Mouse (Mus musculus) left cerebral cortex, postnatal 14 days (tissue): ENCODE measurements around the gene Trpc2. TPM values are rescaled to one million over a fixed set of nuclear protein-coding genes. Genes with fewer than 3 reads are reported as not detected.

Experiments
- total RNA-seq, 2 experiments: library from RNA; stranded (reverse); gene quantifications; 2 replicates each; pipeline ENCODE4 v1.2.3; 2021

Gene Trpc2
- total RNA-seq, 2 experiments from 2014 or later: 0.74 to 0.77 TPM

Other genes with a start within 250 kb of the Trpc2 start
- 10 to 100 TPM; 23.0 to 27.3 TPM for gene Inppl1, start 244.9 kb upstream of the Trpc2 start, total RNA-seq
- under 1 TPM; 0.76 to 0.83 TPM for gene Folr2, start 225.9 kb upstream of the Trpc2 start, total RNA-seq
- 10 to 100 TPM; 29.5 to 32.7 TPM for gene Anapc15, start 219.4 kb upstream of the Trpc2 start, total RNA-seq
- gene Folr1, start 212.3 kb upstream of the Trpc2 start, total RNA-seq: 1 to 10 TPM; 4.2 to 5.7 TPM
- gene Lamtor1, start 177.2 kb upstream of the Trpc2 start, total RNA-seq: 100 to 1,000 TPM; 102 TPM
- under 1 TPM in 1 of 2 experiments, not detected in 1; 0.11 TPM for gene Tomt, start 176.8 kb upstream of the Trpc2 start, total RNA-seq
- 1 to 10 TPM; 3.9 to 4.5 TPM for gene Lrrc51, start 149.2 kb upstream of the Trpc2 start, total RNA-seq
- gene Numa1, start 149.0 kb upstream of the Trpc2 start, total RNA-seq: 10 to 100 TPM; 58.5 to 60.8 TPM
- gene Il18bp, start 64.4 kb upstream of the Trpc2 start, total RNA-seq: 1 to 10 TPM; 7.7 to 8.0 TPM
- 10 to 100 TPM; 38.4 to 49.9 TPM for gene Rnf121, start 17.6 kb upstream of the Trpc2 start, total RNA-seq
- 10 to 100 TPM; 20.4 to 22.5 TPM for gene Xndc1, start 17.6 kb upstream of the Trpc2 start, total RNA-seq
- 1 to 10 TPM; 1.4 to 1.8 TPM for gene Xntrpc, start 17.4 kb upstream of the Trpc2 start, total RNA-seq
- gene Art1, start 18.6 kb downstream of the Trpc2 start, total RNA-seq: not detected
- gene Art5, start 26.4 kb downstream of the Trpc2 start, total RNA-seq: not detected
- under 1 TPM; 0.18 to 0.55 TPM for gene Chrna10, start 33.7 kb downstream of the Trpc2 start, total RNA-seq
- 10 to 100 TPM; 32.2 to 37.2 TPM for gene Nup98, start 127.1 kb downstream of the Trpc2 start, total RNA-seq
- 10 to 100 TPM; 26.3 to 27.6 TPM for gene Pgap2, start 127.1 kb downstream of the Trpc2 start, total RNA-seq
- gene Rhog, start 172.9 kb downstream of the Trpc2 start, total RNA-seq: 10 to 100 TPM; 19.5 to 26.0 TPM
- gene Stim1, start 184.7 kb downstream of the Trpc2 start, total RNA-seq: 10 to 100 TPM; 84.7 to 88.7 TPM